Mouse (Mus musculus) hindlimb bud, embryonic 11.5 days (tissue): Measurements from ENCODE around the gene Ass1.

Experiments
- DNase-seq: peaks from one replicate; pipeline ENCODE4 v3.0.0-alpha.2; 2012; ENCODE audit warnings: low read depth, low spot score; ENCODE audit errors: extremely low spot score

Gene Ass1

GRCm38 (mm10) chr2:31469931-31470682 is at the start of gene Ass1:
TSS of gene Ass1 (plus strand) at chr2:31470207.
- no peak for DNase-seq

DNA sequence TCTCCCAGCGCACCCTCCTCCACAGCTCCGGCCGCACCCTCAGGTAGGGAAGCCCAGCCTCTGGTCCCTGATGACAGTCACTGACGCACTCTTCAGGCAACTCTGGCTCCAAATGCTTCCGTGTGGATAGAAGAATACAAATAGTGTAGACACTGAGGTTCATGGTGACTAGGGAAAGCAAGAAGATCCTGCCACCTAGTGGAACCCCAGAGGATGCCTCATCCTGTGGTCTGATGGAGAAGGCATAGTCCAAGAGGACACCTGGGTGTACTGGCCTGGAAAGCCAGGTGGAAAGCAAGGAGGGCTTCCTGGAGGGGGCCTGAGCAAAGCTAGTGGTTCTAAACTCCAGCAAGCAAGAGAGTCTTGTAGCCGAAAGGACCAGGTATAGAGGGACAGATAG is 49.1 kb upstream of the Ass1 start:
- no peak for DNase-seq

DNA sequence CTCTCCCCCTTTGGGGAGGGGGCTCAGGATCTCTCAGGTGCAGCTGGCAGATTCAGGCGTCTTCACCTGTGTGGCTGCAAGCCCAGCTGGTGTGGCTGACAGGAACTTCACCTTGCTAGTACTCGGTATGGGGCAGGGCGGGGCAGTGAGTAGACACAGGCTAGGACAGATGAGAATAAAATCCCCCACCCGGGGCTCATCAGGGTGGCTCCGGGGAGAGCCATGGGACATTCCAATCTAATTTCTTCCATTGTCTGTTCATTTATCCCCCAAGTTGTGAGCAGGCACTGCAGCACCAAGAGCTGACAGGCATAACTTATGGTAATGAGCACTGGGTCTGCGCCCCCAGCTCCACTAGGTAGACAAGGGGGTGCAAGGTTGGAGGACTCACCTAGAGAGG is 47.4 kb upstream of the Ass1 start:
- DNase-seq: no peak

DNA sequence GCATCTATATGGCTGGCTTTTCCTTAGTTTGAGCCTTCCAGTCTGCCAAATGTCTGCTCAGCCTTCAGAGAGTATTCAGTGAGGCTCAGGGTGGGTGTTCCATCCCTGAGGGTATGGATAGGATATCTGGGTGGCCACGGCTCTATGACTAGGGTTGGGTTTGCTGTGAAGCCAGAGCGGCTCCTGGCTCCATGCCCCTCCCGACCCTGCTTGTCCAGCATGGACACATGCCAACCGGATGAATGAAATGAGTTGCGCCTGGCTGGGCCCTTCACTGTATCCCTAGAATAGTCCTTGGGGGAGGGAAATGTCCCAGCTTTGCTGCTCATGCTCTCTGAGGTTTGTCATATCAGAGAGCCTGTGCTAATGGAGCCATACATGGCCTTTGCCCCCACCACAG is 38.5 kb upstream of the Ass1 start:
- DNase-seq: no peak

- no peak for DNase-seq
Measured at GRCm38 (mm10) chr2:31434746-31435145, 35.3 kb upstream of the Ass1 start.

- no peak for DNase-seq
Measured at GRCm38 (mm10) chr2:31435567-31435966, 34.4 kb upstream of the Ass1 start.

DNA sequence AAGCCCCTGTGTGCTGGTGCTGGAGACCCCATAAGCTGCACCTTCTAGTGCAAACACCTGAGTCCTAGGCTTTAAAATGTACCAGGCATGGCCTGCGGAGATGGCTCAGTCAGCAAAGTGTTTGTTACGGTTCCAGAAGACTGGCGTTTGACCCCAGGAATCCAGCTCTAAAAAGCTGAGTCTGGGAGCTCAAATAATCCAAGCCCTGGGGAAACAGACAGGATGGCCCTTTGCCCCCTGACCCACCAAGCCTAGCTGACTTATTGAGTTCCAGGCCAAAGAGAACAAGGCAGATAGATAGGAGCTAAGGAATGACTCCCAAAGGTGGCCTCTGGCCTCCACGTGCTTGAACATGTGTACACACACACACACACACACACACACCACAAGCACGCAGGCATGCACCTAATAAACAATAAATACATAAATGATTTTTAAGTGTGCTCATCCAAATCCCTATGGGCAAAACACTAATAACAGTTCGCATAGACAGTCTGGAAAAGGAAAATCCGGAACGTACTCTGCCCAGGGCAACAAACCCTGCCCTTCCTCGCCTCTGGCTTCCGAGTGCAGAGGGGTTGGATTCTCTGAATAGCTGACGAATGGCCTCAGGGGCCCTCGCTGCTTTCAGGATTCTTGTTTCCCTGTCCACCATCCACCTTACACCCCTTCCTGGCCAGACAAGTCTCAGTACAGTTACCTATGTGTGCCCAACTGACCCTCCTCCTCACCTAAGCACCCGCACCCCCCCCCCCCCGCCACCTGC is 32.3 kb upstream of the Ass1 start:
- DNase-seq: no peak

- DNase-seq: no peak
Measured at GRCm38 (mm10) chr2:31439576-31439975, 30.4 kb upstream of the Ass1 start.

DNA sequence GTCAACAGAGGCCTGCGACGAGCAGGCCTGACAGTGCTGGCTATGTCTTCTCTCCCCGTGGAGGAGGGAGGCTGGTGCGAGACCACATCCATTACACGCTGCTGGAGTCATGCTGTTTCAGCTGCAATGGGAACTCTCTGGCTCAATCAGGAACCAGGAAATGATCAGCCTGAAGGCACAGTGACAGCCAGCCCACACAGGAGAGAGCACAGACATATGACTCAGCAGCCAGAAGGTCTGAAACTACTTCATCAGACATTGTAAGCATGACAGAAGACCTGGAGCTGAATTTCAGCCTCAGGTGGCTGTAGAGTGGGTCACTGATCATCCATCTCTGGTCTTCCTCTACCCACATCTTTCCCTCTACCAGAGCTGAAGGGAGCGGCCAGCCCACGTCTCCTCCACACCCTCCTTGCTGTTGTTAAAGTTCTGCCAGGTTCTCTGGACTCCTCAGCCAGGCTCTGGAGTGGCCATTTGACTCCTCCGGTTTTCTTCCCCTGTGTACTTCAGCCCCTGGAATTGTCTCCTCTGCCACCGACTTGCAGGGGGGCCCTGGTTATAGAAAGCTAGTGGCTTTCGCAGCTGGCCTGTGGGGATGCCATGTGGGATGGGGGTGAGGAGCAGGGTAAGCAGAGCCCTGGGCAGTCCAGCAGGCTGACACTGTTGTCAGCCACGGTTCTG is 27.4 kb upstream of the Ass1 start:
- no peak for DNase-seq

GRCm38 (mm10) chr2:31446036-31446435 is 24.0 kb upstream of the Ass1 start:
- DNase-seq: no peak

- no peak for DNase-seq
Measured at GRCm38 (mm10) chr2:31446456-31446855, 23.6 kb upstream of the Ass1 start.

DNA sequence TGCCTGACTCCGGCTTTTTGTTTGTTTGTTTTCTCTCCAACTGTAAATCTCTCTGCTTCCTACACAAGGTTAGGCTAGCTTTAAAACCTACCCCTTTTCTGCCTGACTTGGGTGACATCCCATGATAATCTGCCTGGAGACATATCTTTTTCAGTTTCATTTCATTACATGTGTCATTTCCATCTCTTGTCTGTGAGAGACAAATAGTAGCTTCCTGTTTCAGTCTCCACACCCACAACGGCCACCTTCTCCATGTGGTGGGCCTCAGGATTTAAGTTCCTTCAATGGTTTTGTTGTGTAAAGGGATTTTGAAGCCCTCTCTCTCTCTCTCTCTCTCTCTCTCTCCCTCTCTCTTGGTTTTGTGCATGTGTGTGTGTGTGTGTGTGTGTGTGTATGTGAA is 22.5 kb upstream of the Ass1 start:
- no peak for DNase-seq

- no peak for DNase-seq
Measured at GRCm38 (mm10) chr2:31448756-31449440, 21.1 kb upstream of the Ass1 start.

GRCm38 (mm10) chr2:31449441-31449815 is 20.6 kb upstream of the Ass1 start:
- DNase-seq: no peak

GRCm38 (mm10) chr2:31449902-31450301 is 20.1 kb upstream of the Ass1 start:
- no peak for DNase-seq

- no peak for DNase-seq
Measured at GRCm38 (mm10) chr2:31450661-31451060, 19.3 kb upstream of the Ass1 start.

DNA sequence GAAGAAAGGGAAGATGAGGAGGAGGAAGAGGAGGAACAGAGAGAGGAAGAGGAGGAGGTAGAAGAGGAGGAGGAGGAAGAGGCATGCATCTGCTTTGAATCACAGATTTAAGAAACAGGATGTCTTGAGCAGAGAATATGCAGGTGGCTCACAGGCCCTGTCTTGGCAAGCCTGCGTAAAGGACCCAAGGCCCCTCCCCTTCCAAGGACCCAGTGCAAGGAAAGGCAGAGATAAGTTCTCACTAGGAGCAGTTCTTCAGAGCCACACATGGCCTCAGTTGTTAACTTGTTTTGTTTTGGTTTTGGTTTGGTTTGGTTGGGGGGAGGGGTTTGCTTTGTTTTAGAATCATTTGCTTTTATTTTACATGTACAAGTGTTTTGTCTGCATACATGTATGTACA is 18.5 kb upstream of the Ass1 start:
- no peak for DNase-seq

DNA sequence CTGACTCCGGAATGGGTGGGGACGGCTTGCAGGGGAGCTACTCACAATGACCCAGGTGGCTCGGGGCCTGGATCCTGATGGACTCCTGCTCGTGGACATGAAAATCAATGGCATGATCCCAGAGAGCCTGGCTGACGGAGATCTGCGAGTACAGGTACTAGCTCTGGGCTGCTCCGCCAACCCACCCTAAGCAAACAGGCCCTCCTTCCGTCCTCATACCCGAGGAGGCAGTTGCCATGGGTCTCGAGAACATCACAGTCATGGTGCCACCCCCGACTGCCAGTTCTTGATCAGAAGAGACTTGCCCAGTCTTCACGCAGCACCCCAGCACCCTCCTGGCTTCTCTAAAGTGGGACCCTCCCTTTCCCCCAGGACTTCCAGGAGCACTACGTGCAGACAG is 17.0 kb upstream of the Ass1 start:
- DNase-seq: no peak

DNA sequence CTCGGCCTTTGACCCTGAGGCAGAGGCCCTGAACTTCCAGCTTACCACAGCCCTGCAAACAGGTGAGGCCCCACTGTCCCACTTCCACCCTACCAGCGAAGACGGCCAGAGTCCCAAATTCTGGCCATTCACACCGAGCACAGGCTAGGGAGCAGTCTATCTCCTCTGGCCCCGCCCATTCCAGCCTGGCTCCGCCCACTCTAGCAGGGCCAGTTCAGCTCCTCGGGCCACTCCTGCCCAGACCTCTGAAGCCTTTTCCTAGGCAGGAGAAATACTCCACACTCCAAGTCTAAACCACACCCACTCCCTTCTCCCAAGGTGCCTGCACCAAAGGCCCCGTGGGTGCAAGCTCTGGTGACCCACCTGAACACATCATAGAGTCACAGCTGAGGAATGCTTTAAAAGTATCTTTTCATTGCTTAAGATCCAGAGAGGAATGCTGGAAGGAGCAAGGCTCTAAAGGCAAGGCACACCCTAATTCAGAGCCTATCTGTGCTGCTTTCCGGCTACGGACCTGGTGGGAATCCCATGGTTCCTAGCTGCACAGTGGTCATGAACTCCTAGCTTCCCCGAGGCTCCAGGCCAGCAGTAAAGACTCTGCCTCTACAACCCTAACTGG is 16.3 kb upstream of the Ass1 start:
- no peak for DNase-seq

DNA sequence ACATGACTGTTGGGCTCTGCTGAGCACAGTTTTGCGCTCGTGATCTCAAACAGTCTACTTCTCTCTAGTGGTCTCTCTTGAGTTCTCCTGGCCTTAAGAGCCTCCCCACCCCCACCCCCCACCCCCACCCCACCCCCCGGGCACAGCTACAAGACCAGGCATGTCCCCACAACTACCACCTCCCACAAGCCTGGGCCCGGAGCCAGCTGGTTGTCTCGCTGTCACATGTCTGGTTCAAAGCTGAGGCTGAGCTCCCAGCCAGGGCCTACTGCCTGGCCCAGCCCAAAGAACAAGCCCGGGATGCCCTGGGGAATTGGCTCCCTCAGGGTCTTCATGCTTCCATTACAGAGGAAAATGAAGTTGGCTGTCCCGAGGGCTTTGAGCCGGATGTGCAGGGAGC is 15.7 kb upstream of the Ass1 start:
- no peak for DNase-seq

DNA sequence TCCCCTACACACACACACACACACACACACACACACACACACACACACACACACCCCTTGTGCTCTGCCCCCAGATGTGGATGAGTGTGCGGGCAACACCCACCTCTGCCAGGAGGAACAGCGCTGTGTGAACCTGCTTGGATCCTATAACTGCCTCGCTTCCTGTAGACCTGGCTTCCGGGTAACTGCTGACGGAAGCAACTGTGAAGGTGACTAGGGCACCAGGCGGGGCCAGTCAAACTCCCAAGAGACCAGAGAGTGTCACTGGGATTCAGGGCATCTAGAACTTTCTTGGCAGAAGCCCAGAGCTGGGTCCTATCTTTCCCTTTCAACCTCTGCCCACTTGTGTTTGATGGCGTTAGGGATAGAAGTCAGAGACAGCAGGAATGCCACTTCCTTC is 14.6 kb upstream of the Ass1 start:
- no peak for DNase-seq
